Comparison of ENCODE assay signal across 10 mouse cellular contexts in the genomic region with DNA sequence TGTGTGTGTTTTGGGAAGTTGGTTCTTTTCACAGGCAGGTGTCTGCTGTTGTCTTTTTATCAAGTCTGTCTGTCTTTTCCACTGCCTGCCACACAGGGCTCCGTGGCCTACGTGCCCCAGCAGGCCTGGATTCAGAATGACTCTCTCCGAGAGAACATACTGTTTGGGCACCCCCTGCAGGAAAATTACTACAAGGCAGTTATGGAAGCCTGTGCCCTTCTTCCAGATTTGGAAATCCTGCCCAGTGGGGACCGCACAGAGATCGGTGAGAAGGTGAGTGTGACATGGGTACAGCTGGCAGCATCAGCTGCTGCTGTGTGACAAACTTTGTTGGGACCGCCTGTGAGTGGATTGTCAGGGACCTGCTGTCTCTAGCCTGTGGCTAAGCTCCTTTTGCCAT.
A peak's percentile ranks its signal among the peaks of the same experiment; 100 is the strongest.
DNase-seq lines count a peak whose midpoint lies in the region; ATAC-seq lines count a peak whose summit lies in the region.
"Had no signal": no experiment of that assay in that cellular context is flagged by ENCODE, and none has a peak within 500 bp of the region (broad histone marks: within the 10 kb centered on the region; RNA-seq: fewer than 3 reads in every experiment).

No protein-coding gene starts in this region.

- no peak overlapping the region for H3K9ac ChIP-seq in kidney, embryonic 15.5 days
- H3K9ac ChIP-seq in forebrain, embryonic 14.5 days (ENCODE audit: low read length) = no peak overlapping the region
- H3K9ac ChIP-seq: liver, embryonic 14.5 days; midbrain, embryonic 12.5 days had no signal

- H3K4me2 ChIP-seq in kidney, embryonic 15.5 days = no peak overlapping the region
- H3K4me2 ChIP-seq in forebrain, embryonic 14.5 days (ENCODE audit: low read length) = no peak overlapping the region
- H3K4me2 ChIP-seq: midbrain, embryonic 12.5 days had no signal

- ATAC-seq in kidney, embryonic 15.5 days (replicated peaks; ENCODE audit: low FRiP score) = no peak
- ATAC-seq in forebrain, embryonic 14.5 days = no peak

- DNase-seq in kidney, adult 18-20 months = peak; percentile 25
- DNase-seq in adrenal gland, adult 8-10 months = peak; percentile 20
- peak; percentile 36 for DNase-seq in cerebellum, adult 9-10 months
- DNase-seq in heart, postnatal 14 days = peak; percentile 18 to 29
- DNase-seq in layer of hippocampus, postnatal 14 days (ENCODE audit: low spot score in 2 of 2) = no peak
- no peak for DNase-seq in layer of hippocampus, adult 18-20 months (ENCODE audit: low spot score in 2 of 2)
- no peak for DNase-seq in forebrain, embryonic 14.5 days (ENCODE audit: low spot score)

- WGBS in kidney, embryonic 15.5 days = 88% methylated on average over 6 of the region's 6 CpGs
- WGBS in forebrain, embryonic 14.5 days = 90% methylated on average over 6 of the region's 6 CpGs

- H3K9me3 ChIP-seq in kidney, embryonic 15.5 days (replicated peaks) = no peaks in the 10 kb centered on the region
- no peaks in the 10 kb centered on the region for H3K9me3 ChIP-seq in forebrain, embryonic 14.5 days (replicated peaks; ENCODE audit: control insufficient read depth, low read length)
- H3K9me3 ChIP-seq: midbrain, embryonic 12.5 days had no signal

- no peak overlapping the region for H3K27ac ChIP-seq in kidney, embryonic 15.5 days
- H3K27ac ChIP-seq in forebrain, embryonic 14.5 days (ENCODE audit: low read depth, low read length) = no peak overlapping the region
- H3K27ac ChIP-seq: liver, embryonic 14.5 days; midbrain, embryonic 12.5 days had no signal

- H3K4me3 ChIP-seq in kidney, embryonic 15.5 days (replicated peaks) = no peak overlapping the region
- no peak overlapping the region for H3K4me3 ChIP-seq in forebrain, embryonic 14.5 days (ENCODE audit: low read depth, low read length)
- H3K4me3 ChIP-seq: midbrain, embryonic 12.5 days had no signal

- peaks cover 53% of the 10 kb centered on the region for H3K36me3 ChIP-seq in kidney, embryonic 15.5 days
- 0 out of 2 replicates have a peak, but pooled peaks cover 2% of the 10 kb centered on the region for H3K36me3 ChIP-seq in forebrain, embryonic 14.5 days (ENCODE audit: control insufficient read depth, insufficient read depth, low read length)

- intact Hi-C loops in heart, postnatal 14 days (cut with DNase I) = loop anchor here (5.0 kb wide), 2 partner anchors 133 to 208 kb away; no protein-coding TSS in a partner anchor

- H3K27me3 ChIP-seq in kidney, embryonic 15.5 days = no peaks in the 10 kb centered on the region
- no peaks in the 10 kb centered on the region for H3K27me3 ChIP-seq in forebrain, embryonic 14.5 days (replicated peaks; ENCODE audit: control insufficient read depth, insufficient read depth, low read length)
- H3K27me3 ChIP-seq: midbrain, embryonic 12.5 days had no signal

- H3K4me1 ChIP-seq in kidney, embryonic 15.5 days = 0 out of 2 replicates have a peak, but pooled peaks cover 6% of the 10 kb centered on the region
- H3K4me1 ChIP-seq in forebrain, embryonic 14.5 days (ENCODE audit: control insufficient read depth, insufficient read depth, low read length) = no peaks in the 10 kb centered on the region
- H3K4me1 ChIP-seq: midbrain, embryonic 12.5 days had no signal

Comparison
In these comparisons a context has a peak if more than half of its experiments do, and no peak if none do; other contexts are left out.
1. DNase-seq: peak in kidney, adult 18-20 months (single experiment), adrenal gland, adult 8-10 months (single experiment), cerebellum, adult 9-10 months (single experiment) and heart, postnatal 14 days (2 of 2); none in layer of hippocampus, postnatal 14 days (0 of 2), layer of hippocampus, adult 18-20 months (0 of 2) and forebrain, embryonic 14.5 days (single experiment).